13 mouse cellular contexts compared by ENCODE assay signal in the genomic region with DNA sequence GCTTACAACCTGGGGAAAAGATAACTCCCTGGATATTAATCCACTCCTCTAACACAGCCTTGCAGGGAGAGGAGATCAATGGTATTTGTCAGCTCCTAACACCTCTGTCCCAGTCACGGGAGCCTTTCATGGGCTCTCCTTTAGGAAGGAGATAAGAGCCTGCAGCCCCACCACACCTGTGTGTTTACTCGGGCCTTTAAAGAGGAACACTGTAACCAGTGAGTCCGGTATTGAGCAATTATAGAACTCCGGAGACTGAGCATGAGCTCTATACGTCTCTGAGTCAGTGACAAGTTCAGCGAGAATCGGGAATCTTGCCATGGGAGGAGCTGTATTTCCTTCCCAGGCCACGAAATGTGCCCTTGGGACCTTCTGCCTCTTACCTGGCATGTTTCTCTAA.
"Had no signal": no experiment of that assay in that cellular context is flagged by ENCODE, and none has a peak within 500 bp of the region (broad histone marks: within the 10 kb centered on the region; RNA-seq: fewer than 3 reads in every experiment).

No protein-coding gene starts in this region.

- H3K9ac ChIP-seq: liver, embryonic 13.5 days; liver, postnatal 0 days; lung, embryonic 15.5 days; midbrain, embryonic 13.5 days had no signal

- H3K36me3 ChIP-seq: limb, embryonic 10.5 days; liver, embryonic 13.5 days; lung, embryonic 15.5 days; midbrain, embryonic 13.5 days had no signal

- H3K4me1 ChIP-seq: liver, embryonic 13.5 days; lung, embryonic 15.5 days had no signal

- H3K9me3 ChIP-seq: limb, embryonic 10.5 days; liver, embryonic 13.5 days; lung, embryonic 15.5 days had no signal

- H3K27ac ChIP-seq: left cerebral cortex, adult 2 months; limb, embryonic 10.5 days; liver, embryonic 13.5 days; lung, embryonic 15.5 days; midbrain, embryonic 13.5 days had no signal

- H3K27me3 ChIP-seq: liver, embryonic 13.5 days had no signal

- DNase-seq: kidney, adult 18-20 months; kidney, postnatal 10 days; kidney, postnatal 4 days; liver, embryonic 13.5 days; liver, postnatal 0 days; lung, postnatal 36 days; right cerebral cortex, postnatal 14 days; thymus, adult 2 months; thymus, postnatal 25 days had no signal

- ATAC-seq: liver, postnatal 0 days; midbrain, embryonic 13.5 days had no signal

- H3K4me3 ChIP-seq: left cerebral cortex, adult 2 months; limb, embryonic 10.5 days; liver, embryonic 13.5 days; lung, embryonic 15.5 days; midbrain, embryonic 13.5 days had no signal

- H3K4me2 ChIP-seq: liver, embryonic 13.5 days; lung, embryonic 15.5 days; midbrain, embryonic 13.5 days had no signal
